Mouse (Mus musculus): ENCODE data around the gene Inpp4a. TPM values are rescaled to one million over a fixed set of nuclear protein-coding genes. Genes with fewer than 3 reads are reported as not detected.

Inpp4a gene
- polyA plus RNA-seq, 1 experiment from 2014 or later = 5.5 TPM

- H3K36me3 ChIP-seq (ENCODE audit: control insufficient read depth, insufficient read depth) = no peaks in the 10 kb centered on the region; the same call in 1 of the 2 replicates
- ATAC-seq (ENCODE audit: low read depth) = no peak
- H3K9ac ChIP-seq (ENCODE audit: low read depth, low read length) = no peak overlapping the region
- no peaks in the 10 kb centered on the region for H3K9me3 ChIP-seq (replicated peaks; ENCODE audit: control insufficient read depth, low read length)
- H3K4me2 ChIP-seq (ENCODE audit: low read depth, low read length) = no peak overlapping the region
- no peaks in the 10 kb centered on the region for H3K27me3 ChIP-seq (ENCODE audit: control insufficient read depth, insufficient read depth, low read depth, low read length)
- H3K4me3 ChIP-seq (ENCODE audit: low read depth, low read length) = no peak overlapping the region
- WGBS (ENCODE audit: insufficient replicate concordance) = 58% methylated on average over 2 of the region's 2 CpGs
- no peaks in the 10 kb centered on the region for H3K4me1 ChIP-seq (ENCODE audit: control insufficient read depth, low read depth, low read length)
- no peak overlapping the region for H3K27ac ChIP-seq (ENCODE audit: low read length)
Observed at GRCm38 (mm10) chr1:37405137-37405536, 105.5 kb downstream of the Inpp4a start.

GRCm38 (mm10) chr1:37407228-37407627 lies 107.6 kb downstream of the Inpp4a start:
- Histone ChIP-seq H3K4me3 (ENCODE audit: low read depth, low read length) (no peak overlapping the region), H3K4me2 (ENCODE audit: low read depth, low read length) (no peak overlapping the region), H3K9me3 (replicated peaks; ENCODE audit: control insufficient read depth, low read length) (no peaks in the 10 kb centered on the region), H3K27me3 (ENCODE audit: control insufficient read depth, insufficient read depth, low read depth, low read length) (no peaks in the 10 kb centered on the region), H3K9ac (ENCODE audit: low read depth, low read length) (no peak overlapping the region), H3K27ac (ENCODE audit: low read length) (no peak overlapping the region), H3K4me1 (ENCODE audit: control insufficient read depth, low read depth, low read length) (no peaks in the 10 kb centered on the region), H3K36me3 (ENCODE audit: control insufficient read depth, insufficient read depth) (no peaks in the 10 kb centered on the region; the same call in 1 of the 2 replicates)
- WGBS (ENCODE audit: insufficient replicate concordance) = 67% methylated on average over 8 of the region's 8 CpGs
- no peak for ATAC-seq (ENCODE audit: low read depth)

- H3K9me3 ChIP-seq (replicated peaks; ENCODE audit: control insufficient read depth, low read length) = no peaks in the 10 kb centered on the region
- no peak overlapping the region for H3K27ac ChIP-seq (ENCODE audit: low read length)
- H3K27me3 ChIP-seq (ENCODE audit: control insufficient read depth, insufficient read depth, low read depth, low read length) = no peaks in the 10 kb centered on the region
- no peak for ATAC-seq (ENCODE audit: low read depth)
- H3K9ac ChIP-seq (ENCODE audit: low read depth, low read length) = no peak overlapping the region
- no peaks in the 10 kb centered on the region; the same call in 1 of the 2 replicates for H3K36me3 ChIP-seq (ENCODE audit: control insufficient read depth, insufficient read depth)
- H3K4me2 ChIP-seq (ENCODE audit: low read depth, low read length) = no peak overlapping the region
- no peaks in the 10 kb centered on the region for H3K4me1 ChIP-seq (ENCODE audit: control insufficient read depth, low read depth, low read length)
- WGBS (ENCODE audit: insufficient replicate concordance) = 63% methylated on average over 8 of the region's 8 CpGs
- H3K4me3 ChIP-seq (ENCODE audit: low read depth, low read length) = no peak overlapping the region
Observed at GRCm38 (mm10) chr1:37408059-37408458, 108.4 kb downstream of the Inpp4a start.

GRCm38 (mm10) chr1:37408678-37409077 lies 109.0 kb downstream of the Inpp4a start:
- Histone ChIP-seq H3K27ac (ENCODE audit: low read length) (no peak overlapping the region), H3K9me3 (replicated peaks; ENCODE audit: control insufficient read depth, low read length) (no peaks in the 10 kb centered on the region), H3K4me3 (ENCODE audit: low read depth, low read length) (no peak overlapping the region), H3K36me3 (ENCODE audit: control insufficient read depth, insufficient read depth) (no peaks in the 10 kb centered on the region), H3K4me1 (ENCODE audit: control insufficient read depth, low read depth, low read length) (no peaks in the 10 kb centered on the region), H3K27me3 (ENCODE audit: control insufficient read depth, insufficient read depth, low read depth, low read length) (no peaks in the 10 kb centered on the region), H3K9ac (ENCODE audit: low read depth, low read length) (no peak overlapping the region), H3K4me2 (ENCODE audit: low read depth, low read length) (no peak overlapping the region)
- WGBS (ENCODE audit: insufficient replicate concordance) = 49% methylated on average over 3 of the region's 3 CpGs
- ATAC-seq (ENCODE audit: low read depth) = no peak

- Histone ChIP-seq H3K27me3 (ENCODE audit: control insufficient read depth, insufficient read depth, low read depth, low read length) (no peaks in the 10 kb centered on the region), H3K36me3 (ENCODE audit: control insufficient read depth, insufficient read depth) (no peaks in the 10 kb centered on the region), H3K4me3 (ENCODE audit: low read depth, low read length) (no peak overlapping the region), H3K9ac (ENCODE audit: low read depth, low read length) (no peak overlapping the region), H3K9me3 (replicated peaks; ENCODE audit: control insufficient read depth, low read length) (no peaks in the 10 kb centered on the region), H3K4me1 (ENCODE audit: control insufficient read depth, low read depth, low read length) (no peaks in the 10 kb centered on the region), H3K4me2 (ENCODE audit: low read depth, low read length) (no peak overlapping the region), H3K27ac (ENCODE audit: low read length) (no peak overlapping the region)
- no peak for ATAC-seq (ENCODE audit: low read depth)
Observed at GRCm38 (mm10) chr1:37409647-37410046, 110.0 kb downstream of the Inpp4a start.

- Histone ChIP-seq H3K4me2 (ENCODE audit: low read depth, low read length) (no peak overlapping the region), H3K9ac (ENCODE audit: low read depth, low read length) (no peak overlapping the region), H3K36me3 (ENCODE audit: control insufficient read depth, insufficient read depth) (peaks cover 12% of the 10 kb centered on the region), H3K27ac (ENCODE audit: low read length) (no peak overlapping the region), H3K9me3 (replicated peaks; ENCODE audit: control insufficient read depth, low read length) (no peaks in the 10 kb centered on the region), H3K4me1 (ENCODE audit: control insufficient read depth, low read depth, low read length) (no peaks in the 10 kb centered on the region), H3K4me3 (ENCODE audit: low read depth, low read length) (no peak overlapping the region), H3K27me3 (ENCODE audit: control insufficient read depth, insufficient read depth, low read depth, low read length) (no peaks in the 10 kb centered on the region)
- WGBS (ENCODE audit: insufficient replicate concordance) = 69% methylated on average over 1 of the region's 1 CpGs
- no peak for ATAC-seq (ENCODE audit: low read depth)
Observed at GRCm38 (mm10) chr1:37415394-37415793, 115.7 kb downstream of the Inpp4a start.

- no peaks in the 10 kb centered on the region for H3K4me1 ChIP-seq (ENCODE audit: control insufficient read depth, low read depth, low read length)
Observed at GRCm38 (mm10) chr1:37419420-37419819, 119.8 kb downstream of the Inpp4a start.

GRCm38 (mm10) chr1:37427144-37427875 lies 127.6 kb downstream of the Inpp4a start:
- no peak overlapping the region for H3K4me2 ChIP-seq (ENCODE audit: low read depth, low read length)
- WGBS (ENCODE audit: insufficient replicate concordance) = 86% methylated on average over 8 of the region's 8 CpGs
- no peak overlapping the region for H3K9ac ChIP-seq (ENCODE audit: low read depth, low read length)
- peaks cover 21% of the 10 kb centered on the region for H3K4me1 ChIP-seq (ENCODE audit: control insufficient read depth, low read depth, low read length)
- no peak overlapping the region for H3K4me3 ChIP-seq (ENCODE audit: low read depth, low read length)
- peaks cover 7% of the 10 kb centered on the region for H3K36me3 ChIP-seq (ENCODE audit: control insufficient read depth, insufficient read depth)
- no peak overlapping the region for H3K27ac ChIP-seq (ENCODE audit: low read length)
- H3K27me3 ChIP-seq (ENCODE audit: control insufficient read depth, insufficient read depth, low read depth, low read length) = no peaks in the 10 kb centered on the region
- H3K9me3 ChIP-seq (replicated peaks; ENCODE audit: control insufficient read depth, low read length) = no peaks in the 10 kb centered on the region
- no peak for ATAC-seq (ENCODE audit: low read depth)

More at GRCm38 (mm10) chr1:37419420-37419819, 119.8 kb downstream of the Inpp4a start:
- Histone ChIP-seq H3K27me3 (ENCODE audit: control insufficient read depth, insufficient read depth, low read depth, low read length) (no peaks in the 10 kb centered on the region), H3K4me3 (ENCODE audit: low read depth, low read length) (no peak overlapping the region), H3K27ac (ENCODE audit: low read length) (no peak overlapping the region), H3K36me3 (ENCODE audit: control insufficient read depth, insufficient read depth) (peaks cover 15% of the 10 kb centered on the region), H3K9ac (ENCODE audit: low read depth, low read length) (no peak overlapping the region), H3K9me3 (replicated peaks; ENCODE audit: control insufficient read depth, low read length) (no peaks in the 10 kb centered on the region), H3K4me2 (ENCODE audit: low read depth, low read length) (no peak overlapping the region)
- peak; percentile 63 for ATAC-seq (ENCODE audit: low read depth)
- 60% methylated on average over 1 of the region's 1 CpGs for WGBS (ENCODE audit: insufficient replicate concordance)

GRCm38 (mm10) chr1:37428911-37429310 lies 129.2 kb downstream of the Inpp4a start:
- WGBS (ENCODE audit: insufficient replicate concordance) = 28% methylated on average over 2 of the region's 2 CpGs
- peak overlapping the region; percentile 94 for H3K4me3 ChIP-seq (ENCODE audit: low read depth, low read length)
- H3K4me1 ChIP-seq (ENCODE audit: control insufficient read depth, low read depth, low read length) = peaks cover 24% of the 10 kb centered on the region
- H3K4me2 ChIP-seq (ENCODE audit: low read depth, low read length) = peak overlapping the region; percentile 77
- H3K27me3 ChIP-seq (ENCODE audit: control insufficient read depth, insufficient read depth, low read depth, low read length) = no peaks in the 10 kb centered on the region
- ATAC-seq (ENCODE audit: low read depth) = no peak
- no peak overlapping the region; the same call in 1 of the 2 replicates for H3K9ac ChIP-seq (ENCODE audit: low read depth, low read length)
- H3K36me3 ChIP-seq (ENCODE audit: control insufficient read depth, insufficient read depth) = peaks cover 18% of the 10 kb centered on the region
- no peak overlapping the region for H3K27ac ChIP-seq (ENCODE audit: low read length)
- no peaks in the 10 kb centered on the region for H3K9me3 ChIP-seq (replicated peaks; ENCODE audit: control insufficient read depth, low read length)
